Mouse (Mus musculus) c-Kit-positive CD71-positive TER-119-positive erythroid progenitor cells, embryonic 14.5 days (primary cell): Measurements from ENCODE around the gene Tmem135.

Experiments
- DNase-seq: peaks from one replicate; pipeline ENCODE4 v3.0.0-alpha.2; 2013; ENCODE audit warnings: low spot score

Gene Tmem135

GRCm38 (mm10) chr7:89178601-89179000 lies 225.4 kb downstream of the Tmem135 start:
- no peak for DNase-seq

- no peak for DNase-seq
Measured at GRCm38 (mm10) chr7:89177926-89178325, 226.1 kb downstream of the Tmem135 start.

GRCm38 (mm10) chr7:89174430-89174829 lies 229.6 kb downstream of the Tmem135 start:
- no peak for DNase-seq

- no peak for DNase-seq
Measured at GRCm38 (mm10) chr7:89173018-89173417, 231.0 kb downstream of the Tmem135 start.

- DNase-seq, result no peak
Measured at GRCm38 (mm10) chr7:89171790-89172467, 232.1 kb downstream of the Tmem135 start.

GRCm38 (mm10) chr7:89168606-89169005 lies 235.4 kb downstream of the Tmem135 start:
- DNase-seq, result peak; percentile 70

- no peak for DNase-seq
Measured at GRCm38 (mm10) chr7:89165528-89165927, 238.5 kb downstream of the Tmem135 start.

- no peak for DNase-seq
Measured at GRCm38 (mm10) chr7:89161610-89162378, 242.2 kb downstream of the Tmem135 start.

- DNase-seq, result no peak
Measured at GRCm38 (mm10) chr7:89157356-89157755, 246.7 kb downstream of the Tmem135 start.

GRCm38 (mm10) chr7:89156629-89157028 lies 247.4 kb downstream of the Tmem135 start:
- DNase-seq, result no peak

GRCm38 (mm10) chr7:89155741-89156140 lies 248.3 kb downstream of the Tmem135 start:
- DNase-seq, result no peak

- DNase-seq, result no peak
Measured at GRCm38 (mm10) chr7:89155223-89155622, 248.8 kb downstream of the Tmem135 start.

- DNase-seq, result no peak
Measured at GRCm38 (mm10) chr7:89151345-89151744, 252.7 kb downstream of the Tmem135 start.

GRCm38 (mm10) chr7:89140640-89141300 lies 263.3 kb downstream of the Tmem135 start:
- no peak for DNase-seq

- no peak for DNase-seq
Measured at GRCm38 (mm10) chr7:89134884-89135511, 269.0 kb downstream of the Tmem135 start.

GRCm38 (mm10) chr7:89126063-89126882 lies 277.7 kb downstream of the Tmem135 start:
- DNase-seq, result peak; percentile 6

GRCm38 (mm10) chr7:89116261-89116664 lies 287.8 kb downstream of the Tmem135 start:
- no peak for DNase-seq

GRCm38 (mm10) chr7:89115633-89116032 lies 288.4 kb downstream of the Tmem135 start:
- no peak for DNase-seq

- no peak for DNase-seq
Measured at GRCm38 (mm10) chr7:89106421-89106820, 297.6 kb downstream of the Tmem135 start.

GRCm38 (mm10) chr7:89099756-89100155 lies 304.3 kb downstream of the Tmem135 start:
- DNase-seq, result no peak
